Comparison of ENCODE assay signal across 24 mouse cellular contexts in the genomic region with DNA sequence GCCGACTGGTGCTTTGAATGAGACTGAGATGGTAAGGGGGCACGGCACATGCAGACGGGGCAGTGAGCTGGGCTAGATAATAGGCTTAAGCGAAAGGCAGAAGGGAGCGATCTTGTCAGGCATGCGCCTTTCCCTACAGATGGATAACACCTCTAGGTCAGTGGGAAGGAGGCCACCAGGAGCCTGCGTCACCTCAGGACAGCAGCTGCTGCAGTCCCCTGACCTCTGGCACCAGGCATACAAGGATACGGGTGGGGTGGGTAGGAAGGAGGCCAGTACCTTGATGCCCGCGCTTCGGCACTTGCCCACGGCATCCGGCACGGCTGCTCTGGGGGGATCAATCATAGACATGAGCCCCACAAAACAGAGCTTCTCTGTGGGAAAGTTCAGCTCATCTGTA. TPM values are rescaled to one million over a fixed set of nuclear protein-coding genes. Genes with fewer than 3 reads are reported as not detected.
"Had no signal": no experiment of that assay in that cellular context is flagged by ENCODE, and none has a peak within 500 bp of the region (broad histone marks: within the 10 kb centered on the region; RNA-seq: fewer than 3 reads in every experiment).

No protein-coding gene starts in this region.

- H3K36me3 ChIP-seq: limb, embryonic 15.5 days; liver, embryonic 13.5 days; lung, embryonic 15.5 days; midbrain, embryonic 12.5 days; neural tube, embryonic 12.5 days had no signal

- H3K4me2 ChIP-seq: limb, embryonic 15.5 days; liver, embryonic 13.5 days; lung, embryonic 15.5 days; midbrain, embryonic 12.5 days; neural tube, embryonic 12.5 days had no signal

- H3K27me3 ChIP-seq: limb, embryonic 15.5 days; lung, embryonic 15.5 days; neural tube, embryonic 12.5 days had no signal

- H3K4me3 ChIP-seq: layer of hippocampus, adult 2 months; limb, embryonic 15.5 days; liver, embryonic 13.5 days; lung, embryonic 15.5 days; megakaryocyte, embryonic 14.5 days; midbrain, embryonic 12.5 days; neural tube, embryonic 12.5 days had no signal

- DNase-seq: kidney, adult 18-20 months; kidney, postnatal 10 days; kidney, postnatal 4 days; liver, embryonic 13.5 days; liver, postnatal 0 days; lung, postnatal 14 days; right cerebral cortex, adult 18-20 months; thymus, adult 2 months; thymus, postnatal 25 days had no signal

- H3K27ac ChIP-seq: limb, embryonic 15.5 days; liver, embryonic 13.5 days; lung, embryonic 15.5 days; macrophage; midbrain, embryonic 12.5 days; neural tube, embryonic 12.5 days; stomach, postnatal 0 days had no signal

- H3K9ac ChIP-seq: limb, embryonic 15.5 days; liver, embryonic 13.5 days; liver, postnatal 0 days; lung, embryonic 15.5 days; midbrain, embryonic 12.5 days; neural tube, embryonic 12.5 days had no signal

- ATAC-seq: liver, postnatal 0 days had no signal

- H3K9me3 ChIP-seq: limb, embryonic 15.5 days; liver, embryonic 13.5 days; lung, embryonic 15.5 days; megakaryocyte, embryonic 14.5 days; midbrain, embryonic 12.5 days; neural tube, embryonic 12.5 days had no signal

- H3K4me1 ChIP-seq: limb, embryonic 15.5 days; liver, embryonic 13.5 days; midbrain, embryonic 12.5 days; neural tube, embryonic 12.5 days had no signal

RNA-seq across cellular contexts. Expression of a gene that starts 13.6 kb away (rescaled TPM):
- total RNA-seq: neutrophil, adult 5-6 weeks had no signal
- polyA plus RNA-seq: macrophage had no signal

RNA-seq across cellular contexts. Expression of a gene that starts 26.0 kb away (rescaled TPM):
- total RNA-seq: layer of hippocampus, adult 2 months; layer of hippocampus, postnatal 10 days; left cerebral cortex, adult 18-20 months; left cerebral cortex, postnatal 25 days; neutrophil, adult 5-6 weeks had no signal
- polyA plus RNA-seq: intestine, embryonic 14.5 days; kidney, embryonic 14.5 days; limb, embryonic 11.5 days; limb, embryonic 15.5 days; liver, embryonic 13.5 days; lung, embryonic 15.5 days; macrophage; midbrain, embryonic 12.5 days; neural tube, embryonic 12.5 days; stomach, postnatal 0 days had no signal

RNA-seq across cellular contexts. Expression of a gene that starts 44.9 kb away (rescaled TPM):
- total RNA-seq: neutrophil, adult 5-6 weeks had no signal
- polyA plus RNA-seq: intestine, embryonic 14.5 days; kidney, embryonic 14.5 days; limb, embryonic 11.5 days; liver, embryonic 13.5 days had no signal

RNA-seq across cellular contexts. Expression of a gene that starts 56.8 kb away (rescaled TPM):
- total RNA-seq: neutrophil, adult 5-6 weeks had no signal
